Mouse (Mus musculus) kidney, adult 2 months (tissue): ENCODE results near the gene Clic4.

Source experiments
- CTCF ChIP-seq: fragments of 200-500 bp; conservative IDR thresholded peaks from 2 replicates; pipeline ENCODE4 v1.5.1; 2011; ENCODE audit warnings: low read depth, mild to moderate bottlenecking, control low read depth, low read length, moderate library complexity, mixed read lengths; ENCODE audit not compliant: insufficient read depth, insufficient read length
- POLR2A ChIP-seq: fragments of 200-500 bp; IDR thresholded peaks from one replicate; pipeline ENCODE4 v1.6.1; 2011; ENCODE audit warnings: low read depth, low read length, control low read depth

DNA sequence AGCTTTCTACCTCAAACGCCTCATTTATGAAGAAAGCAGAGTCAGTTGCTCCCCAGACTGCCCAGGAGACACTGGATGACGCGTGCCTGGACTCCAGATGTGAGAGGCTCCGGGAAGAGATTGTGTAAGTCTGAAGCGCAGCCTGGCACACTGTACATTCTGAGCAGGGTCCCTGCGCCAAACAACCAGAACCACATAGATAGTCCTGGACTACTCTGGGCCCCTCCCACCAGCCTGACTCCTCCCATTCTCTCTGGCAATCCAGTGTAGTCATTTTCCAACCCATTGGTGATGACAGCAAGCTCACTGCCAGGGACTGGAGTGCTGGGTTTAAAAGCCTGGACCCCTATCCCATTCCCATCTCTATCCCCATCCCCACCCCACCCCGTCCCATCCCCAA is 24.5 kb upstream of the Clic4 start:
- TF ChIP-seq CTCF (no peak), POLR2A (no peak)
